Mouse (Mus musculus): ENCODE data around the gene Sytl3.
"Not testable (repeated sequence)": the region's sequence is repeated elsewhere in the genome, so short reads cannot be mapped to it uniquely, and the experiment has no call there.

DNA sequence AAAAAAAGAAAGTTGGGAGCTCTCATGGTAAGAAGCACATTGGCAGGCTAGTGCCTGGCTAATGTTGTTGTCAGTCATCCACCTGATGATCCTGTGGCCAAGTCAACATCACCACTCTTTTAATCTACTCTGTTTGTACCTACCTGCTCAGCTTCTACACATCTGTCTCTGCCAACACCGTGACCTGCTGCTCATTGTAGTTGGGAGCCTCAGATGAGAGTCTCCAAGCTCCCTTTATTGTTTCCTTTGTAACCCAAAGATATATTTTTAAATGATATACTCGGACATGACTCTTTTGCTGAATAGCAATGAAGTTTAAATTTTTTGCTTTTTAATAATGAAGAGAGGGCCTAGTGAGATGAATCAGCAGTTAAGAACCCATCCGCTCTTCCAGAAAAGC, 2.4 kb upstream of the Sytl3 start:
- TF ChIP-seq CTCF, EP300 (IDR thresholded peaks at IDR 0.05; ENCODE audit: low read depth): not testable (repeated sequence)
